Mouse (Mus musculus): ENCODE results near the gene Rabif. TPM values are rescaled to one million over a fixed set of nuclear protein-coding genes. Genes with fewer than 3 reads are reported as not detected.

Rabif gene
- polyA plus RNA-seq (2017; shearing (Covaris generic)) = 10 to 100 TPM; 38.6 to 57.3 TPM

GRCm38 (mm10) chr1:134494428-134495215 is at the start of gene Rabif:
Rabif (plus strand) TSS chr1:134494648.

GRCm38 (mm10) chr1:134454904-134455824 is 39.3 kb upstream of the Rabif start, which contains the start of gene Klhl12:
Klhl12 (plus strand) TSS chr1:134455531.

GRCm38 (mm10) chr1:134549632-134550132 is 55.2 kb downstream of the Rabif start, which contains the start of gene Mgat4e:
Mgat4e (minus strand) TSS chr1:134549682.

Other genes starting within 250 kb of the Rabif start
- gene Myog, start 204.7 kb upstream of the Rabif start, polyA plus RNA-seq (2017; shearing (Covaris generic)) = not detected
- under 1 TPM in 1 of 2 experiments, not detected in 1; 0.41 TPM for gene Ppfia4, start 161.7 kb upstream of the Rabif start, polyA plus RNA-seq (2017; shearing (Covaris generic))
- 10 to 100 TPM; 58.7 to 61.3 TPM for gene Tmem183a, start 132.7 kb upstream of the Rabif start, polyA plus RNA-seq (2017; shearing (Covaris generic))
- not detected for gene 4933406M09Rik, start 108.7 kb upstream of the Rabif start, polyA plus RNA-seq (2017; shearing (Covaris generic))
- gene Cyb5r1, start 89.1 kb upstream of the Rabif start, polyA plus RNA-seq (2017; shearing (Covaris generic)) = 10 to 100 TPM; 19.6 to 26.1 TPM
- 100 to 1,000 TPM in 1 of 2 experiments, 10 to 100 TPM in 1; 87.0 to 103 TPM for gene Adipor1, start 79.3 kb upstream of the Rabif start, polyA plus RNA-seq (2017; shearing (Covaris generic))
- gene Klhl12, start 39.1 kb upstream of the Rabif start, polyA plus RNA-seq (2017; shearing (Covaris generic)) = 10 to 100 TPM; 13.3 to 16.9 TPM
- 1 to 10 TPM in 1 of 2 experiments, under 1 TPM in 1; 0.23 to 2.3 TPM for gene Mgat4e, start 55.0 kb downstream of the Rabif start, polyA plus RNA-seq (2017; shearing (Covaris generic))
- gene Kdm5b, start 65.5 kb downstream of the Rabif start, polyA plus RNA-seq (2017; shearing (Covaris generic)) = 10 to 100 TPM; 47.7 to 49.0 TPM
- gene Syt2, start 152.0 kb downstream of the Rabif start, polyA plus RNA-seq (2017; shearing (Covaris generic)) = 1 to 10 TPM in 1 of 2 experiments, under 1 TPM in 1; 0.17 to 1.1 TPM

All from inflammation-experienced regulatory T-cells (primary cell).